Mouse (Mus musculus) MEL (cell line): ENCODE data around the gene Nrxn2. TPM values are rescaled to one million over a fixed set of nuclear protein-coding genes. Genes with fewer than 3 reads are reported as not detected.

ENCODE experiments used
- DNase-seq: peaks from one replicate; pipeline ENCODE4 v3.0.0; 2011; ENCODE audit warnings: low read depth, low spot score
- H3K27ac ChIP-seq: 2 replicates; pipeline ENCODE4 v1.5.1; 2012; ENCODE audit warnings: low read depth, mild to moderate bottlenecking, control low read depth, low read length, moderate library complexity; ENCODE audit not compliant: control insufficient read depth
- H3K27me3 ChIP-seq, 2 experiments: fragments of 150-350 bp in 1 of 2; sonication (generic) in 1 of 2; 2 replicates each; pipeline ENCODE4 v1.6.1; 2012; ENCODE audit warnings: low read length in 2 of 2, mild to moderate bottlenecking in 2 of 2, improper control_type of control experiment in 1 of 2, moderate library complexity in 1 of 2; ENCODE audit not compliant: insufficient read depth in 2 of 2, control insufficient read depth in 1 of 2
- H3K36me3 ChIP-seq, 2 experiments: 2 replicates each; pipeline ENCODE4 v1.6.1; 2012 to 2014; ENCODE audit warnings: low read length in 2 of 2, improper control_type of control experiment in 1 of 2, inconsistent platforms in 1 of 2, mild to moderate bottlenecking in 1 of 2; ENCODE audit not compliant: insufficient read depth in 2 of 2, control insufficient read depth in 1 of 2
- H3K4me1 ChIP-seq, 2 experiments: fragments of 150-350 bp in 1 of 2; sonication (generic) in 1 of 2; 2 replicates each; pipeline ENCODE4 v1.6.1; 2012; ENCODE audit warnings: low read length in 2 of 2, improper control_type of control experiment in 1 of 2, mild to moderate bottlenecking in 1 of 2; ENCODE audit not compliant: insufficient read depth in 2 of 2, control insufficient read depth in 1 of 2
- H3K4me3 ChIP-seq, 2 experiments: fragments of 150-350 bp in 1 of 2; sonication (generic) in 1 of 2; 2 replicates each; pipeline ENCODE4 v1.5.1; 2012; ENCODE audit warnings: low read depth in 2 of 2, low read length in 2 of 2, mild to moderate bottlenecking in 2 of 2, moderate library complexity in 2 of 2, control low read depth in 1 of 2, improper control_type of control experiment in 1 of 2; ENCODE audit not compliant: control insufficient read depth in 1 of 2, insufficient read depth in 1 of 2
- H3K79me2 ChIP-seq: 2 replicates; pipeline ENCODE4 v1.6.1; 2012; ENCODE audit warnings: mild to moderate bottlenecking, low read length, moderate library complexity; ENCODE audit not compliant: control insufficient read depth, poor library complexity, insufficient read depth
- H3K9ac ChIP-seq: 2 replicates; pipeline ENCODE4 v1.6.1; 2012; ENCODE audit warnings: low read depth, mild to moderate bottlenecking, control low read depth, low read length, moderate library complexity; ENCODE audit not compliant: control insufficient read depth, poor library complexity, severe bottlenecking
- H3K9me3 ChIP-seq: fragments of 150-350 bp; sonication (generic); replicated peaks from 2 replicates; pipeline ENCODE4 v1.6.1; 2012; ENCODE audit warnings: mild to moderate bottlenecking, low read length, improper control_type of control experiment, moderate library complexity; ENCODE audit not compliant: insufficient read depth
- BHLHE40 ChIP-seq: IDR thresholded peaks from 2 replicates; pipeline ENCODE4 v1.6.1; 2012; ENCODE audit warnings: low read depth, mild to moderate bottlenecking, inconsistent platforms, low read length, improper control_type of control experiment, borderline replicate concordance
- CHD2 ChIP-seq: IDR thresholded peaks from 2 replicates; pipeline ENCODE4 v1.6.1; 2011; ENCODE audit warnings: low read length, improper control_type of control experiment
- E2F4 ChIP-seq: IDR thresholded peaks from 2 replicates; pipeline ENCODE4 v1.6.1; 2011; ENCODE audit warnings: low read depth, low read length, improper control_type of control experiment, borderline replicate concordance
- EP300 ChIP-seq, 2 experiments: IDR thresholded peaks; 2 replicates each; pipeline ENCODE4 v1.6.1; 2011; ENCODE audit warnings: improper control_type of control experiment in 2 of 2, low read length in 2 of 2, low read depth in 1 of 2, mild to moderate bottlenecking in 1 of 2
- ETS1 ChIP-seq: IDR thresholded peaks from 2 replicates; pipeline ENCODE4 v1.6.1; 2012; ENCODE audit warnings: low read depth, mild to moderate bottlenecking, inconsistent platforms, low read length, improper control_type of control experiment, moderate library complexity
- GATA1 ChIP-seq: IDR thresholded peaks from 2 replicates; pipeline ENCODE4 v1.6.1; 2011; ENCODE audit warnings: low read depth, low read length, improper control_type of control experiment
- HCFC1 ChIP-seq: IDR thresholded peaks from 2 replicates; pipeline ENCODE4 v1.6.1; 2012; ENCODE audit warnings: low read depth, mild to moderate bottlenecking, inconsistent platforms, low read length, improper control_type of control experiment, moderate library complexity
- MAFK ChIP-seq: IDR thresholded peaks from 2 replicates; pipeline ENCODE4 v1.6.1; 2011; ENCODE audit warnings: low read depth, mild to moderate bottlenecking, low read length, improper control_type of control experiment, borderline replicate concordance
- MEF2A ChIP-seq: IDR thresholded peaks from 2 replicates; pipeline ENCODE4 v1.6.1; 2014; ENCODE audit warnings: low read depth, mild to moderate bottlenecking, inconsistent platforms, low read length, improper control_type of control experiment; ENCODE audit not compliant: poor library complexity, insufficient replicate concordance, severe bottlenecking; ENCODE audit errors: extremely low read depth
- MXI1 ChIP-seq: IDR thresholded peaks from 2 replicates; pipeline ENCODE4 v1.6.1; 2011; ENCODE audit warnings: mild to moderate bottlenecking, low read depth, low read length, improper control_type of control experiment
- MYB ChIP-seq: IDR thresholded peaks from 2 replicates; pipeline ENCODE4 v1.6.1; 2011; ENCODE audit warnings: mild to moderate bottlenecking, low read depth, low read length, improper control_type of control experiment
- MYC ChIP-seq: IDR thresholded peaks from 2 replicates; pipeline ENCODE4 v1.6.1; 2011; ENCODE audit warnings: low read depth, mild to moderate bottlenecking, low read length, improper control_type of control experiment, moderate library complexity
- NELFE ChIP-seq: IDR thresholded peaks from 2 replicates; pipeline ENCODE4 v1.6.1; 2011; ENCODE audit warnings: low read depth, low read length, improper control_type of control experiment
- RCOR1 ChIP-seq: IDR thresholded peaks from 2 replicates; pipeline ENCODE4 v1.6.1; 2012; ENCODE audit warnings: low read depth, mild to moderate bottlenecking, inconsistent platforms, low read length, improper control_type of control experiment
- SIN3A ChIP-seq: IDR thresholded peaks from 2 replicates; pipeline ENCODE4 v1.6.1; 2012; ENCODE audit warnings: low read length, improper control_type of control experiment, inconsistent platforms
- TAL1 ChIP-seq: IDR thresholded peaks from 2 replicates; pipeline ENCODE4 v1.6.1; 2012; ENCODE audit warnings: mild to moderate bottlenecking, inconsistent platforms, low read length, moderate library complexity, mixed read lengths
- TBP ChIP-seq: IDR thresholded peaks from 2 replicates; pipeline ENCODE4 v1.8.0; 2011; ENCODE audit warnings: low read depth, low read length, improper control_type of control experiment
- UBTF ChIP-seq: IDR thresholded peaks from 2 replicates; pipeline ENCODE4 v1.6.1; 2012; ENCODE audit warnings: low read depth, mild to moderate bottlenecking, inconsistent platforms, low read length, improper control_type of control experiment, moderate library complexity, borderline replicate concordance; ENCODE audit not compliant: insufficient read depth
- USF1 ChIP-seq: IDR thresholded peaks from 2 replicates; pipeline ENCODE4 v1.6.1; 2014; ENCODE audit warnings: low read depth, mild to moderate bottlenecking, inconsistent platforms, low read length, improper control_type of control experiment, moderate library complexity
- ZMIZ1 ChIP-seq: IDR thresholded peaks from 2 replicates; pipeline ENCODE4 v1.6.1; 2012; ENCODE audit warnings: low read depth, mild to moderate bottlenecking, inconsistent platforms, low read length, improper control_type of control experiment, moderate library complexity
- polyA plus RNA-seq, 2 experiments: library from polyadenylated mRNA; stranded (reverse) in 1 of 2; unstranded in 1 of 2; fragments of >175 nt in 1 of 2; fragments of >200 nt in 1 of 2; gene quantifications; 2 replicates each; pipeline versions ENCODE4 v1.2.1 to v1.2.4; 2012; ENCODE audit warnings: low replicate concordance in 2 of 2, low read depth in 1 of 2; ENCODE audit not compliant: insufficient read length in 2 of 2, insufficient read depth in 1 of 2, missing spikeins in 1 of 2
- total RNA-seq: library from RNA; depleted of rRNA; stranded (reverse); fragments of 300-350 nt; gene quantifications from 2 replicates; pipeline ENCODE4 v1.2.3, GENCODE M21; 2012

Gene Nrxn2
- total and polyA plus RNA-seq, 3 experiments: 0.39 to 0.42 TPM; not detected in 1

- no peak overlapping the region for H3K27ac ChIP-seq
- H3K9me3 ChIP-seq: no peaks in the 10 kb centered on the region
- H3K9ac ChIP-seq: no peak overlapping the region
- H3K36me3 ChIP-seq: no peaks in the 10 kb centered on the region
- no peaks in the 10 kb centered on the region for H3K4me1 ChIP-seq
- TF ChIP-seq MEF2A: no peak
- TF ChIP-seq ZMIZ1: no peak
- TF ChIP-seq BHLHE40: no peak
- no peak for TF ChIP-seq ETS1
- TF ChIP-seq UBTF: no peak
- TF ChIP-seq CHD2: no peak
- no peak for TF ChIP-seq MYC
- TF ChIP-seq MYB: no peak
- TF ChIP-seq MAFK: no peak
- no peak for TF ChIP-seq USF1
- no peak for TF ChIP-seq SIN3A
- no peak for TF ChIP-seq HCFC1
- TF ChIP-seq E2F4: no peak
- no peak for TF ChIP-seq MXI1
- no peaks in the 10 kb centered on the region; a peak in 2 of 4 replicates for H3K27me3 ChIP-seq
- no peak overlapping the region for H3K4me3 ChIP-seq
- no peaks in the 10 kb centered on the region for H3K79me2 ChIP-seq
- no peak for DNase-seq
Observed at GRCm38 (mm10) chr19:6459504-6459903, 41.0 kb downstream of the Nrxn2 start.

GRCm38 (mm10) chr19:6462841-6463240, 44.3 kb downstream of the Nrxn2 start:
- Histone ChIP-seq H3K79me2 (no peaks in the 10 kb centered on the region), H3K9ac (no peak overlapping the region), H3K4me3 (no peak overlapping the region), H3K4me1 (peaks cover 0 to 10% of the 10 kb centered on the region in 2 experiments; a peak in 2 of 4 replicates), H3K9me3 (no peaks in the 10 kb centered on the region), H3K36me3 (peaks cover 0 to 4% of the 10 kb centered on the region in 2 experiments; a peak in 2 of 4 replicates), H3K27ac (no peak overlapping the region), H3K27me3 (no peaks in the 10 kb centered on the region; a peak in 2 of 4 replicates)
- no peak for DNase-seq
- no peak for TF ChIP-seq HCFC1
- no peak for TF ChIP-seq CHD2
- TF ChIP-seq TBP: no peak
- no peak for TF ChIP-seq SIN3A
- no peak for TF ChIP-seq E2F4
- no peak for TF ChIP-seq MYB
- no peak for TF ChIP-seq EP300 (IDR thresholded peaks at IDR 0.05; ENCODE audit: low read depth in 1 of 2, low read length in 2 of 2)
- no peak for TF ChIP-seq TAL1
- no peak for TF ChIP-seq NELFE
- TF ChIP-seq RCOR1: no peak
- no peak for TF ChIP-seq GATA1
- no peak for TF ChIP-seq MXI1
